Mouse (Mus musculus): ENCODE measurements around the gene Smarcc2.

DNA sequence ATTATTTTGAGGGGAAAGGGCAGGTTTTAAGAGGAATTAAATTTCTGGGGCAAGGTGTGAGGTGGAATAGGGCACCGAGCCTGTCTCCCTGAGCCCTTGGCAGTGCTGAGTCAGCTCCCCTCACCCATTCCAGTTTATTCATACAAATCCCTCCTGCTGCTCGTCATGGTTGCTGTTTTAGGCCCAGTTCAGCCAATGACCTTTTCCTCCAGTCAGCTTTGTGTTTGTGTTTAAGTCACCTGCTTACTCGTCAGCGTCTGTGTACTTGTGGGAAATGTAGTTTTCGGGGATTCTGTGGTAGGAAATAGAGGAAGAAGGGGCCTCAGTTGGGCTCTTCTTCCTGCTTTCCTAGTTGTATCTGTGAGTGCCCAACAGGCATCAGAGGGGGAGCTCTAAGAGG, 30.3 kb downstream of the Smarcc2 start:
- TF ChIP-seq CTCF (IDR thresholded peaks at IDR 0.05) (no peak), EP300 (IDR thresholded peaks at IDR 0.05) (no peak)
